Mouse (Mus musculus) kidney, embryonic 14.5 days (tissue): ENCODE data around the gene Leprot. TPM values are rescaled to one million over a fixed set of nuclear protein-coding genes. Genes with fewer than 3 reads are reported as not detected.

Experiments used
- ATAC-seq: fragments of 200-750 bp; cut with Nextera tagmentation; 2 replicates; pipeline ENCODE4 v1.8.0; 2017; ENCODE audit warnings: moderate number of reproducible peaks, mild to moderate bottlenecking, moderate TSS enrichment, moderate library complexity; ENCODE audit not compliant: low FRiP score, low TSS enrichment
- H3K27ac ChIP-seq: fragments of 300-500 bp; sonication (generic); 2 replicates; pipeline ENCODE4 v1.5.1; 2014; ENCODE audit warnings: low read depth, mild to moderate bottlenecking, low read length, moderate library complexity, mixed read lengths
- H3K27me3 ChIP-seq: fragments of 300-500 bp; sonication (generic); 2 replicates; pipeline ENCODE4 v1.6.1; 2014; ENCODE audit warnings: mild to moderate bottlenecking, low read length; ENCODE audit not compliant: control insufficient read depth, insufficient read depth
- H3K36me3 ChIP-seq: fragments of 300-500 bp; sonication (generic); 2 replicates; pipeline ENCODE4 v1.6.1; 2014; ENCODE audit warnings: low read length, mixed read lengths; ENCODE audit not compliant: control insufficient read depth, insufficient read depth
- H3K4me1 ChIP-seq: fragments of 300-500 bp; sonication (generic); 2 replicates; pipeline ENCODE4 v1.6.1; 2014; ENCODE audit warnings: low read length, mixed read lengths; ENCODE audit not compliant: control insufficient read depth, insufficient read depth
- H3K4me2 ChIP-seq: fragments of 300-500 bp; sonication (generic); replicated peaks from 2 replicates; pipeline ENCODE4 v1.6.1; 2014; ENCODE audit warnings: low read depth, mild to moderate bottlenecking, low read length
- H3K4me3 ChIP-seq: fragments of 300-500 bp; sonication (generic); 2 replicates; pipeline ENCODE4 v1.5.1; 2014; ENCODE audit warnings: mild to moderate bottlenecking, low read length
- H3K9ac ChIP-seq: fragments of 300-500 bp; sonication (generic); 2 replicates; pipeline ENCODE4 v1.6.1; 2014; ENCODE audit warnings: low read depth, mild to moderate bottlenecking, low read length, moderate library complexity
- H3K9me3 ChIP-seq: fragments of 300-500 bp; sonication (generic); 2 replicates; pipeline ENCODE4 v1.6.1; 2016; ENCODE audit warnings: low read length; ENCODE audit not compliant: control insufficient read depth
- WGBS: fragments of 180-500 bp; shearing (Covaris S2); extraction: QIAGEN DNeasy Blood & Tissue Kit; methylation state at CpG from one replicate; pipeline ENCODE4 v1.1.7; 2014; 5-methylcytosine and 5-hydroxymethylcytosine counted together
- polyA plus RNA-seq: library from polyadenylated mRNA; unstranded; fragments of >200 nt; fragmentation: Nextera tagmentation; extraction: Ambion mirVana; gene quantifications from 2 replicates; pipeline ENCODE4 v1.2.1, GENCODE M21; 2014

The Leprot gene
- polyA plus RNA-seq, 1 experiment from 2014 or later, result 84.2 TPM

DNA sequence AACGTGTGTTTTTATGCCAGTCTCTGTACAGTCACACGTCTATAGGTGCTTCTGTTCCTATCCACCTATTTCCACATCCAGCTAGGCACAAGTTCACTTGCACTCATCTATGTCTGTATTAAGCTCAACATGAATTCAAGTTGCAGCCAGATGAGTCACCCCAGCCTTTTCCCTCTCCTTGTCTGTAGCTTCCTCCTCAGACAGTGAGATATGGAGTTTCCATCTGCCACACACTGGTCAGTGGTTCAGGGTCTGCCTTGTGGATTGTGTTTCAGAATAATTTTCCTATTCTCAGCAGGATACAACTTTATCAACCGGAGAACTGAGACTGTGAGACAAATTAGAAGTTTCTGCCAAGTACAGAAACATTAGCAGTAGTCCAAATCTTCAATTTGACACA is 49.7 kb downstream of the Leprot start:
- Histone ChIP-seq H3K27ac (no peak overlapping the region), H3K36me3 (no peaks in the 10 kb centered on the region), H3K9me3 (no peaks in the 10 kb centered on the region), H3K9ac (no peak overlapping the region), H3K4me1 (no peaks in the 10 kb centered on the region), H3K4me2 (no peak overlapping the region), H3K4me3 (no peak overlapping the region), H3K27me3 (no peaks in the 10 kb centered on the region)
- 87% methylated on average over 3 of the region's 3 CpGs for WGBS
- no peak for ATAC-seq

DNA sequence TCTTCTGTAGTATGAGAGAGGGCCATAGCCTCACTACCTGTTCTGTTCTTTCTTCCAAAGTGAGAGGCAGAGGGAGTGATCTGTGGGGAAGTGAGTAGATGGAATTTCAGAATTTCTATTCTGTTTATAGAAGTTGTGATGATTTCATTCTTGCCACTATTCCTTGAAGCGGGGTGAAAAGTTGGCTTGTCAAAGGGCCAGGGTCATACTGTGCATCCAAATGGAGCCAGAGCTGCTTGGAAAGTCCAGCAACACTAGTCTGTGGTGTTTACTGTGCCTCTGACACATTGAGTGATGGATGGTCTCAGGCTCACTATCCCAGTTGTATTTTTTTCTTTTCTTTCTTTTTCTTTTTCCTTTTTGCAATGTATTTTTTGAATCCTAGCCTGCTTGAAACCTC is 51.9 kb downstream of the Leprot start:
- no peak for ATAC-seq
- WGBS, result 83% methylated on average over 1 of the region's 1 CpGs
- H3K4me1 ChIP-seq, result no peaks in the 10 kb centered on the region

DNA sequence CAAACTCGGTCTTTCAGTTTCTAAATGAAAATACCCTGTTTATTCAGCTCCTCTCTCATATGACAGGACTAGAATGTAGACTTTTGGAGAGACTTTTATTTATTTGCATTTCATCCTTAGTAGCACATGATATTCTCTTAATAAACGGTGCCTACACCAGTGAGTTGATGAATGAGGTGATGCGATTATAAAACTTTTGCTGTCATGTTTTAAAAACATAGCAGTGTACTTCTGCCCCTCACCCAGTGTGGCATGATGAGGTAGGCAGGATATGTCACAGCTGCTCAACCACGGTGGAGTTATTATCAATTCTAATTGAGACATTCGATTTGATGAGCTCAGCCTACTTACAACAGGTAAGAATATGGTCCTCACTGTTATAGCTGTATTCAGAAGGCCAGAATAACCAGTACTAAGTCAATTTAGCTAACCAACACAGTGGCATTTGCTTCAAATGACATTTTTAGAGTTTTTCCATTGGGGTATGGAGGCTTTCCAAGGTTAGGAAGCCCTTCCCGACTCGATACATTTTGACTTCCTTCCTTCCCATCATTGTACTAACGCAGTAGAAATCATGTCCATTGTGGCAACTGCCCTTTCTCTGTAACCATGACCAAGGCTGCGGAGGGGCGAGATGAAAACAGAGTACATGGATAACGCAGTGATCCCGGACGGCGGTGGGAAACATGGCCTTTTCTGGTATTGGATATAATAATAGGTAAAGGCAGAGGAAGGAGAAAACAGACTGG is 53.5 kb downstream of the Leprot start:
- H3K9me3 ChIP-seq, result no peaks in the 10 kb centered on the region
- H3K4me2 ChIP-seq, result no peak overlapping the region
- H3K36me3 ChIP-seq, result no peaks in the 10 kb centered on the region
- no peak overlapping the region for H3K27ac ChIP-seq
- no peaks in the 10 kb centered on the region for H3K27me3 ChIP-seq
- no peaks in the 10 kb centered on the region for H3K4me1 ChIP-seq
- H3K9ac ChIP-seq, result no peak overlapping the region
- no peak for ATAC-seq
- H3K4me3 ChIP-seq, result no peak overlapping the region
- 87% methylated on average over 14 of the region's 14 CpGs for WGBS

More for the DNA sequence above, 51.9 kb downstream of the Leprot start:
- no peaks in the 10 kb centered on the region for H3K9me3 ChIP-seq
- H3K9ac ChIP-seq, result no peak overlapping the region
- H3K4me2 ChIP-seq, result no peak overlapping the region
- H3K36me3 ChIP-seq, result no peaks in the 10 kb centered on the region
- H3K27me3 ChIP-seq, result no peaks in the 10 kb centered on the region
- H3K4me3 ChIP-seq, result no peak overlapping the region
- H3K27ac ChIP-seq, result no peak overlapping the region

DNA sequence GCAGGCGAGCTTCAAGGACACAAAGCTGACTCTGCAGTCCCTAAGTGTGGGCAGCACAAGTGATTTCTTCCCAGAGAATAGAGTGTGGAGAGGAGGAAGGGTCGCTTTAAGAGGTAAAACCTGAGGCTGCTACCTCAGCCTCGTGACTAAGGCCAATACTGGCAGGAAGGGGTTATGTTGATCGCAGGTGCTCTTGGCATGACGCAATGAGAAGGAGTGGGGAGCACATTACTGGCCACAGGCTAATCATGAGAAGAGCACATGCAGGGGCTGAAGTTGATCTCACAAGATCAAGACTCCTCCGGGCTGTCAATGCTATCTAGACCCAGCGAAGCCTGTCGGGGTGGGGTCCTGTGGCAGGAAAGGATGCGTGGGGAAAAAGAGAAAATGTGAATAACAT is 57.8 kb downstream of the Leprot start:
- no peaks in the 10 kb centered on the region for H3K4me1 ChIP-seq
- no peaks in the 10 kb centered on the region for H3K9me3 ChIP-seq
- no peak overlapping the region for H3K9ac ChIP-seq
- no peaks in the 10 kb centered on the region for H3K36me3 ChIP-seq
- no peaks in the 10 kb centered on the region for H3K27me3 ChIP-seq
- no peak for ATAC-seq
- WGBS, result 76% methylated on average over 9 of the region's 9 CpGs
- no peak overlapping the region for H3K27ac ChIP-seq
- H3K4me2 ChIP-seq, result no peak overlapping the region
- no peak overlapping the region for H3K4me3 ChIP-seq

DNA sequence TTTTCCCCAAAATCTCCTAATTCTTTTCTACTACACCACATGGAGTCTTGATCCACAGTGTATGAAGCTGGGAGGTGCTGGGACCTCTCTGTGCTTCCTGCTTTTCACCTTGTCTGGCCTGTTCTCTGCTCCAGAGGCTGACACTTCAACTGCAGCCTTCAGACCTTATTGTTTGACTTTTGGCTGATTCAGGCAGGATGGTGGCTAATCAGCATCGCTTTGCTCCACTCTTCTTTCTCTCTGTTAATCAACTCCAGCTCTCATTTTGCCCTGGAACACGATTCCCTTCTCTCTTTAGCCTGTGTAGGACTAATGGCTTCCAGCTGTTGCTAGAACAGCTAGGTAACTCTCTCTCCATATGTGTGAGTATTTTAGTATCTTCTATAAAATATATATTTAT is 59.7 kb downstream of the Leprot start:
- no peaks in the 10 kb centered on the region for H3K36me3 ChIP-seq
- no peak overlapping the region for H3K27ac ChIP-seq
- H3K4me1 ChIP-seq, result no peaks in the 10 kb centered on the region
- WGBS, result 47% methylated on average over 2 of the region's 2 CpGs
- H3K4me2 ChIP-seq, result no peak overlapping the region
- ATAC-seq, result no peak
- H3K27me3 ChIP-seq, result no peaks in the 10 kb centered on the region
- no peak overlapping the region for H3K4me3 ChIP-seq
- no peak overlapping the region for H3K9ac ChIP-seq
- no peaks in the 10 kb centered on the region for H3K9me3 ChIP-seq

DNA sequence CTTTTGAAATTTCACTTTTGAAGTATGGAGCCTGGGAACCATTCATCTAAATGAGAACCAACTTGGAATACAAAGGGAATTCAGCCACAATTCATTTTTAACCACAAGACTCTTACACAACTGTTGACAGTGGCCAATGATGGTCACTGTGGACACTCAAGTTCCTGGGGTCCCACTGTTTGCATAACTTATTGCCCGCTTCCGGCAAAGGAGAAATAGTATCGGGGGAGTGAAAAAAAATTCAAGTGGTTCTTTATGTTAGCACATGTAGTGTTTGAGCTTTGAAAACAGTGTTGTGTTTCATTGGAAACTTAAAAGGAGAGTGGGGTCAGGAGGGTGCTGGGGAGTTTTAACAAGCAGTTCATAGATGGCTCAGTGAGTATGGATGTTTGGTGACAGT is 60.4 kb downstream of the Leprot start:
- H3K4me3 ChIP-seq, result no peak overlapping the region
- no peaks in the 10 kb centered on the region for H3K27me3 ChIP-seq
- no peaks in the 10 kb centered on the region for H3K9me3 ChIP-seq
- H3K27ac ChIP-seq, result no peak overlapping the region
- H3K36me3 ChIP-seq, result no peaks in the 10 kb centered on the region
- no peak overlapping the region for H3K9ac ChIP-seq
- no peaks in the 10 kb centered on the region for H3K4me1 ChIP-seq
- ATAC-seq, result no peak
- 24% methylated on average over 3 of the region's 3 CpGs for WGBS
- H3K4me2 ChIP-seq, result no peak overlapping the region

Other genes starting within 250 kb of the Leprot start
- gene Ak4, start 228.4 kb upstream of the Leprot start, polyA plus RNA-seq, result 5.1 and 5.3 TPM in 2 replicates
- gene Dnajc6, start 151.1 kb upstream of the Leprot start, polyA plus RNA-seq, result 0.30 and 0.74 TPM in 2 replicates
- 1.3 and 3.7 TPM in 2 replicates for gene Lepr, start 69.7 kb downstream of the Leprot start, polyA plus RNA-seq
- gene B020004J07Rik, start 196.3 kb downstream of the Leprot start, polyA plus RNA-seq, result not detected in 2 replicates
- gene C130073F10Rik, start 246.1 kb downstream of the Leprot start, polyA plus RNA-seq, result not detected in 2 replicates